Comparison of ENCODE assay signal across 8 mouse cellular contexts in genomic region chr17:57250461-57251160, GRCm38 (mm10). TPM values are rescaled to one million over a fixed set of nuclear protein-coding genes. Genes with fewer than 3 reads are reported as not detected.
DNase-seq lines count a peak whose midpoint lies in the region; ATAC-seq lines count a peak whose summit lies in the region.

No protein-coding gene starts in this region.

- peak overlapping the region; percentile 93 for H3K4me2 ChIP-seq in forebrain, embryonic 11.5 days (ENCODE audit: low read depth, low read length, severe bottlenecking)

- 3% methylated on average over 33 of the region's 33 CpGs for WGBS in forebrain, embryonic 11.5 days

- peak overlapping the region; percentile 69 for H3K9ac ChIP-seq in forebrain, embryonic 11.5 days (ENCODE audit: low read length)

- H3K27me3 ChIP-seq in forebrain, embryonic 11.5 days (ENCODE audit: control insufficient read depth, insufficient read depth, low read length): no peaks in the 10 kb centered on the region

- intact Hi-C loops in heart, postnatal 14 days (cut with DNase I): loop anchor here (1.0 kb wide), 1 partner anchor 25 kb away; no protein-coding TSS in a partner anchor

- peaks cover 7% of the 10 kb centered on the region for H3K36me3 ChIP-seq in forebrain, embryonic 11.5 days (ENCODE audit: control insufficient read depth, insufficient read depth, low read length)

- DNase-seq in 3T3-L1 (ENCODE audit: low read depth, low spot score) (peak; percentile 50), NIH3T3 (ENCODE audit: low read depth) (peak; percentile 67)
- DNase-seq in forebrain, embryonic 11.5 days (ENCODE audit: low spot score): no peak
- peak; percentile 76 to 77 for DNase-seq in heart, postnatal 14 days
- peak; percentile 62 to 73 for DNase-seq in kidney, postnatal 4 days
- peak; percentile 22 for DNase-seq in mesoderm, embryonic 11.5 days (ENCODE audit: low read depth, low spot score)
- peak; percentile 25 for DNase-seq in thymus, postnatal 25 days
- DNase-seq in ovary, adult 18-20 months (ENCODE audit: low spot score): no peak

- peaks cover 13% of the 10 kb centered on the region for H3K4me1 ChIP-seq in forebrain, embryonic 11.5 days (replicated peaks; ENCODE audit: control insufficient read depth, insufficient read depth, low read length)

- no peak overlapping the region for H3K27ac ChIP-seq in forebrain, embryonic 11.5 days (ENCODE audit: low read depth, low read length)

- ATAC-seq in forebrain, embryonic 11.5 days (replicated peaks; ENCODE audit: low FRiP score): no peak

- no peaks in the 10 kb centered on the region for H3K9me3 ChIP-seq in forebrain, embryonic 11.5 days (ENCODE audit: control insufficient read depth, low read length)

- H3K4me3 ChIP-seq in forebrain, embryonic 11.5 days (ENCODE audit: low read depth, low read length): peak overlapping the region; percentile 46

RNA-seq across cellular contexts. Expression of gene Trip10, which starts 1.4 kb away (rescaled TPM):
- polyA plus RNA-seq in forebrain, embryonic 11.5 days (2014; fragmentation: Nextera tagmentation; extraction: Ambion mirVana): 31.1 and 32.5 TPM in 2 replicates
- 10 to 100 TPM; 72.3 to 77.5 TPM for total RNA-seq in heart, postnatal 14 days (2021)

RNA-seq across cellular contexts. Expression of gene Gpr108, which starts 2.4 kb away (rescaled TPM):
- 22.3 and 22.8 TPM in 2 replicates for polyA plus RNA-seq in forebrain, embryonic 11.5 days (2014; fragmentation: Nextera tagmentation; extraction: Ambion mirVana)
- 10 to 100 TPM; 25.9 to 26.8 TPM for total RNA-seq in heart, postnatal 14 days (2021)

RNA-seq across cellular contexts. Expression of gene C3, which starts 22.7 kb away (rescaled TPM):
- polyA plus RNA-seq in forebrain, embryonic 11.5 days (2014; fragmentation: Nextera tagmentation; extraction: Ambion mirVana): not detected in 2 replicates
- total RNA-seq in heart, postnatal 14 days (2021): 10 to 100 TPM; 47.9 to 65.0 TPM

RNA-seq across cellular contexts. Expression of gene Vav1, which starts 28.3 kb away (rescaled TPM):
- 1.4 TPM in 2 replicates for polyA plus RNA-seq in forebrain, embryonic 11.5 days (2014; fragmentation: Nextera tagmentation; extraction: Ambion mirVana)
- 1 to 10 TPM; 2.2 to 5.5 TPM for total RNA-seq in heart, postnatal 14 days (2021)

RNA-seq across cellular contexts. Expression of gene Tnfsf14, which starts 56.6 kb away (rescaled TPM):
- 0.13 and 0.19 TPM in 2 replicates for polyA plus RNA-seq in forebrain, embryonic 11.5 days (2014; fragmentation: Nextera tagmentation; extraction: Ambion mirVana)
- under 1 TPM in 1 of 2 experiments, not detected in 1; 0.22 TPM for total RNA-seq in heart, postnatal 14 days (2021)

Comparison
In these comparisons a context has a peak if more than half of its experiments do, and no peak if none do; other contexts are left out.
1. DNase-seq: peak in 3T3-L1 (single experiment), NIH3T3 (single experiment), heart, postnatal 14 days (2 of 2), kidney, postnatal 4 days (2 of 2), mesoderm, embryonic 11.5 days (single experiment) and thymus, postnatal 25 days (single experiment); none in forebrain, embryonic 11.5 days (single experiment) and ovary, adult 18-20 months (single experiment).